Mouse (Mus musculus): ENCODE results near the gene Cgref1.

DNA sequence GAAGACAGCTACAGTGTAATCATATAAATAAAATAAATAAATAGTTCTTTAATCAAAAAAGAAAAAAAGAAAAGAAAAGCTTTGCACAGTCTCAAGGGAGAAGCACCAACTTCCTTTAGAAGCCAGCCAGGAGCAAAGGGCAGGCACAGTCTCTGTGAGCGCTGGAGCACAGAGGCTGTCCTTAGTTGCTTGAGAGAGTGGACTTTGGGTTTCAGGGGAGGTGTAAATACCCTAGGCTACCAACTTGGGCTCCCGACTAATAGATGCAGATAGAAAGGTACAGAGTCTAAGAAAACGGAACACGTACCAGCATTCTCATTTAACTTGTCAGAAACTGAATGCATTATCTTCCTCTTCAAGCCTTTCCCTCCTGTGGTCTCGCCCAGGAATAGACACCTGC, 3.2 kb upstream of the Cgref1 start:
- TF ChIP-seq HCFC1 (IDR thresholded peaks at IDR 0.05; ENCODE audit: borderline replicate concordance, insufficient read depth, low read length) (no peak), ZNF384 (IDR thresholded peaks at IDR 0.05; ENCODE audit: low read depth, low read length) (no peak), CHD2 (IDR thresholded peaks at IDR 0.05; ENCODE audit: low read depth, low read length) (no peak), MAFK (IDR thresholded peaks at IDR 0.05; ENCODE audit: insufficient read depth, low read depth, low read length) (no peak), ZC3H11A (IDR thresholded peaks at IDR 0.05; ENCODE audit: borderline replicate concordance, low read depth, low read length) (no peak)
